Mouse (Mus musculus) megakaryocyte, embryonic 14.5 days (primary cell): ENCODE measurements around the gene Mat2a.

ENCODE experiments used
- FLI1 ChIP-seq: IDR thresholded peaks from 2 replicates; pipeline ENCODE4 v1.6.1; 2012; ENCODE audit warnings: low read length, inconsistent platforms, mixed read lengths
- GATA1 ChIP-seq: IDR thresholded peaks from 3 replicates; pipeline ENCODE4 v1.6.1; 2012; ENCODE audit warnings: mixed read lengths, low read length, inconsistent platforms, borderline replicate concordance

GRCm38 (mm10) chr6:72388266-72388665, 51.1 kb downstream of the Mat2a start:
- TF ChIP-seq GATA1 (no peak), FLI1 (no peak)
